Mouse (Mus musculus) adrenal gland, postnatal 10 days (tissue): ENCODE data around the gene Nop2. TPM values are rescaled to one million over a fixed set of nuclear protein-coding genes. Genes with fewer than 3 reads are reported as not detected.
A peak's percentile ranks its signal among the peaks of the same experiment; 100 is the strongest.

Experiments used
- DNase-seq: peaks from one replicate; pipeline ENCODE4 v3.0.0; 2021; ENCODE audit warnings: mixed read lengths
- long read RNA-seq, 2 experiments: library from polyadenylated mRNA; stranded (forward); transcript quantifications; one replicate each; pipeline ENCODE4 v2.0.0; 2021
- total RNA-seq, 2 experiments: library from RNA; stranded (reverse); gene quantifications; 2 replicates each; pipeline ENCODE4 v1.2.3; 2021

Nop2 gene
- total RNA-seq: 10 to 100 TPM; 36.7 to 42.2 TPM
- long read RNA-seq, experiment 1, transcript Nop2-201 (16 exons, 2,597 nt): major isoform, 32 of 53 reads
- long read RNA-seq, experiment 1, partial matches to known transcripts: 11 of 53 reads
- long read RNA-seq, experiment 1, other reads (novel, unspliced or antisense): 10 of 53 reads
- long read RNA-seq, experiment 2, transcript Nop2-201 (16 exons, 2,597 nt): major isoform, 27 of 35 reads
- long read RNA-seq, experiment 2, partial matches to known transcripts: 5 of 35 reads
- long read RNA-seq, experiment 2, other reads (novel, unspliced or antisense): 3 of 35 reads

DNA sequence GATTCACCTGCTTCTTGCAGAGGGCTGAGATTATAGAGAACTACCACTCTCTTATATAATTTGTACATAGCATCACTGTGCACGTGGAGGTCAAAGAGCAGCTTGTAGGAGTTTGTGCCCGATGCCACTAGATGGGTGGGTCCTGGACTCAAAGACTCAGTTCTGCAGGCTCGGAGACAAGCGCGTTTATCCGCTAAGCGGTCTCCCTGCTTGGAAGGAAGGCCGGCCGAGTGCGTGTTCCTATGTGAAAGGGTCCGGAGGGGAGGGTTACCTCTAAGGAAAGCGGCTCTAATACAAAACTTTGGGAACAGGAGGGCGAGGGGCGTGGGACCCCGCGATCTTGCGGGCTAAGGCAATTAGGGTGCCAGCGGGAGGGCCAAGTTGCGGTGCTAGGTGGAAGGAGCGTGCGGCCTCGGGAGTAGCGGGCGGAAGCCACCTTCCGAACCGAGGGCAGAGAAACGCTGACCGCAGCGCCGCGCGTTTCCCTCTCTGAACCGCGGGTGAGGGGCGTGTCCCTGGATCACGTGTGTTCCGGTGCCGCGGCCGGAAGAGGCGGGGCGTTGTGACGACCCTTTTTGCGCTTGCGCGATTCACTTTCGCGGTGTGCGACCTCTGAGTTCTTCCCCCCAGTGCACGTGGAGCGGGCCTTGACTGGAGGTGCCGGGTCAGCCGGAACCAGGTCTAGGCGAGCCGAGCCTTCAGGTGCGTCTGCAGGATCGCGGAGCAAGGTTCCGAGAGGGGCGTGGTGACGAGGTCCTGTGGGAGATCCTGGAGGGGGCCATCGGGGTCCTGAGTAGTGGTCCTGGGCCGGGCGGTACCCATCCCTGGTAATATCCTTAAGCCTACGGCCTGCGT is at the start of gene Nop2:
Nop2 (plus strand) TSS at position 608 of the 855 bp plus-strand sequence.
- peak; percentile 92 for DNase-seq

DNA sequence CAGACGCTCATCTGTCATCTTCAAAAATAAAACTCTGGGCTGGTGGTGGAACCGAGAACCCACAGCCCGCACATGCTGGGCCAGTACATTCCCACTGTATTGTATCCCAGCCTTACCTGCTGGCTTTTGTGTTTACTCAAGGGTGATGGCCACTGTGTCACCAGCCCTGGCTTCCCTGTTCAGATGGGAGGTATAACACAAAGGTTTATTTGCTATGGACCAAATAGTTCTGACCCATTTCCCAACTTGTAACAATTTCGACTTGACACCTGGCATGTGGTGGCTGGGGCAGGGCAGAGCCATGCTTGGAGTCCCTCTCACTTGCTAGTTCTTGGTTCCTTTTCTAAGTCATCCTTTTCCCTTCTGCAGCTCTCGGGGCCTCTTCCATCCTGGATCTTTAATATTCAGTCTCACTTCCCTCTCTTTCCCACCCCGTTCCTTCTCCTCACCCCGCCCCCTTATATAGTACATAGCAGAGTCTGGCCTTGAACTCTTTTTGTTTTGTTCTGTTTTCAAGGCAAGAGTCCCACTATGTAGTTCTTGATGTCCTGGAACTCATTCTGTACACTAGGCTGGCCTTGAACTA is 48.8 kb upstream of the Nop2 start:
- DNase-seq: no peak

DNA sequence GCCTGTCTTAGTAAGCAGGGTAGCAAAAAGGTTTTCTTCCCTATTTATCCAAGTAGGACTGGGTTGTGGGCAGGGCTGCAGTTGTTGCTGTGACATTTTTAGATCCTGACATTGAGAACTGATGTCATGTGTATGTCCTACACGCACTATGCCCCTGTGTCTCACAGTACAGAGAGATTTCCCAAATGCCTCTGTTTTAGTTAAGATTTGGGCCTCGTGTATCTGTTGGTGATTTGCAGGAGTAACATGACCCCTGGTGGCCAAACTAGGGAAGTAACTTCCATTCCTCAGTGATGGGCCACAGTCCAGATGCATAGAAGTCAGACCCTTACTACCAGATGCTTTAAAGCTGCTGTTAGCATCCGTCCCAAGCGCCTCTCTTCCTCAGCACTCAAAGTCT is 47.3 kb upstream of the Nop2 start:
- DNase-seq: peak; percentile 74

DNA sequence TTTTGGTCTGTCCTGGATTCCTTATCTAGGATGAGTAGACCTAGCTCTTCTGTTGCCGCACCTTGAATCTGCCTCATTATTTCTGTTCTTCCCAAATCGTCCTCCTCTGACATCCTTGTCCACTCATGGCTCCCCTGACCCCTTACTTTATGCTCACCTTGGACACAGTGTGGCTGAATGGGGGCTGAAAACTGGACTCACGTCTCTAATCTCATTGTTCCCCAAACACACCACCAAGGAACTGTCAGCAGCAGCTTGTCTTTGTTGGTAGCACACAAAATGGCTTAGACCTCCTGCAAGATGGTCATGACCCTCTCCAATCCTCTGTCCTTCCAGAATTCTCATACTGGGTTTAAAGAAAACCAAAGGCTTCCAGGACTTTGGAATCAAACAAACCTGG is 43.8 kb upstream of the Nop2 start:
- DNase-seq: no peak

DNA sequence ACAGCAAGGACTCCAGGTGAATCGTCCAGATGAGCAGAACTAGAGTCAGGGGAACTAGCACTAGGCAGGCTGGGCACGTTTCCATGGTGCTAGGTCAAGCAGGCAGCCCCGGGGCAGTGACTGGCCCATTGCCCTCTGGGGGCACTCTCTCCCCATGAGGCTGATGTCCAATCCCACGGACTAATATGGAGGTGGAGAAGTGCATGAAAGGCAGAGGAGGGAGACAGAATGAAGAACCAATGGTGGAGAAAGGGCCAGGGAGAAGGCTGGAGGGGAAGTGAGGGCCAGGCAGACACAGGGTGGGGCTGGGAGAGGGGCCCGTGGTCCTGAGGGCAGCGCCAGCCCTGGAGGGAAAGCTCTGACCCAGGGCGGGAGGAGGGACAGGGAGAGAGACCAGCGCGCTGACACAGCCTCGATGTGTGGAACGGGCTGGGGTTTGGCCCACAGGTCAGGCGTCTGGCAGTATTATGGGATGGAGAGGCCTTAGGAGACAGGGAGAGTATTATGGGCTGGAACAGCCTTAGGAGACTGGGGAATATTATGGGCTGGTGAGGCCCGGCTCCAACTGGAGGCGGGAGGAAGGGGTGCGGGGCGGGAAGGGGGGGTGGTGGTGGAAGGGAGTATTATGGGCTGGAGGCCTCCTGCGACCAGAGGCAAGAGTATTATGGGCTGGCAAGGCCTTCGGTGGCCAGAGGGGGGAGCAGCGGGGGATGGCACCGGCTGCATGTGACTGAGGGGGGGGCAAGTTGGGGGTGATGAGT is 43.0 kb upstream of the Nop2 start:
- peak; percentile 88 for DNase-seq

DNA sequence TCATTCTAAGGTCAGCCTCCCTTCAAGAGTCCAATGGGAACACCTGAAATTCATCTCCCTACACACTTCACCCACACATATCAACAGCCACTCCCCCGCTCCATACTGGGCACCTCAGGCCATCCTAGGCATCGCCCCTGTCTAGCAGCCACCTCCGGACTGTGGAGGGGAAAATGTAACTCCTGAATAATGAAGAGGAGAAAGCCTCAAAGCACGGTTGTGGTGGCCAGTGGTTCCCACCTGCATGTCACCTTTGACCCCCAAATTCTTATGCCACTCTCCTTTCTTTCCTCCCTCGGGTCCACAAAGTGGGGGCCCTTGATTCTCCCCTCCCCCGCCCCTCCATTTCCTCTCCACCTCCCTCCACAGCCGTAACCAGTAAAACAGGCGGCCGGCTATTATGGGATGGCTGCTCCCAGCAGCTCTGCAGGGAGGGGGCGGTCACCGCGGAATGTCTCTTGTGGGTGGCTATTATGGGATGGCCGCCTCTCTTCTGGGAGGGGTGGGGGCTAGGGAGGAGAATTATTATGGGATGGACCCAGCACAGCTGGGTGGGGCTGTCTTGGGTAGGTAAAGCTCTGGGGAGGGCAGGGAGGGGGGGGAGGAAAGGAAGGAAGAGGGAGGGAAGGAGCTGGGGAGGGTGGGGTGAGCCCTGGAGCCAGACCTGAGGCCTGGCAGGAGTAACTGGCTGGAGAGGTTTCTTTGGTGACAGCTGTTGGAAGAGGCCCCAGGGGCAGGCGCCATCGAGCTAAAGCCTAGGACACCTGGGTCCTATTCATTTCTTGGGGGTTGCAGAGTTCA is 42.0 kb upstream of the Nop2 start:
- peak; percentile 86 for DNase-seq

DNA sequence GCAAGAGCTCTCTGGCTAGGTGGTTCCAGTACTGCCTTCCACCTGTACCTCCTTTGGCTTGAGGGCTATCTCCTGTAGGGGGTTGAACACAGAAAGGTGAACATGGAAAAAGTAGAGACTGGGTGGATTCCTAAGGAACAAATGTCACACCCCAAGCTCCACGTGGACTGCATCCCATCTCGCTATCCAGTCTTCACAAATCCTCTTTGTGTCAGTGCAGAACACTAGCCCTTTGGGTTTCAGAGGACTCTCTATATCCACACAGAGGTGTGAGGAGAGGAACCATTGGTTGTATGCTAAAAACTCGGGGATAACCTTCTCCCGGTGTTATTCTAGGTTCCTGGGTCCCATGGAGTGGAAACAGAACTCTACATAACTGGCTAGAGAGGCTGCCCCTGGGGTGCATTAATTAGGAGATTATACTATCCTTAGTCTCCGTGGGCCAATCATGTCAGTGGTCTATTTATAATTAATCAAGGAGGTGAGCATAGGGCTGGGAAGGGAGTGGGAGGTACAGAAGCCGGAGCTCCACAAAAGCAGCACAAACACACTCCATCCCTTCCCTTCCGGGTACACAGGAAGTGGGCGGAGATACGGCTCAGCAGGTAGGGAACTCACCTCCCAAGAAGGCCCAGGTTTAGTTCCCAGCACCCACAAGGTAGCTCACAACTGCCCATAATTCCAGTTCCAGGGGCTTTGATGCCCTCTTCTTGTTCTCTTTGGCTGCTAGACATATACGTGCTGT is 41.2 kb upstream of the Nop2 start:
- no peak for DNase-seq

DNA sequence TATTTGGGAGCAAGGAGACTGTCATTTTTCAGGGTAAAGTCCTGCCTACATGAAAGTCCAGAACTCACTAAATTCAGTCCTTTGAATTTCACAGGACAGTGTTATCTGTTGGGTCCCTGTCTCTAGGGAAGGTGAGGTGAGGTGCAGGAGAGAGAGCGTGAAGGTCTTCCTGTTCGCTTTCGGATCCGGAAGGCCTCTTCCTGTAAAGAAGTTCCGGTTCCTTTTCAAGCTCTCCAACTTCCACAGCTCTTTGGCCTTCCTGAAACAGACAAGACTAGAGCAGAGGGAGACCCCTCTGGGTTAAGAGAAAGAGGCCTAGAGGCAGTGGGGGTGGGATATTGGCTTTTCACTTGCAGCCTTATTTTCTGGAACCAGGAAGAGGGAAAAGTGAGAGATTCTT is 39.3 kb upstream of the Nop2 start:
- DNase-seq: no peak

DNA sequence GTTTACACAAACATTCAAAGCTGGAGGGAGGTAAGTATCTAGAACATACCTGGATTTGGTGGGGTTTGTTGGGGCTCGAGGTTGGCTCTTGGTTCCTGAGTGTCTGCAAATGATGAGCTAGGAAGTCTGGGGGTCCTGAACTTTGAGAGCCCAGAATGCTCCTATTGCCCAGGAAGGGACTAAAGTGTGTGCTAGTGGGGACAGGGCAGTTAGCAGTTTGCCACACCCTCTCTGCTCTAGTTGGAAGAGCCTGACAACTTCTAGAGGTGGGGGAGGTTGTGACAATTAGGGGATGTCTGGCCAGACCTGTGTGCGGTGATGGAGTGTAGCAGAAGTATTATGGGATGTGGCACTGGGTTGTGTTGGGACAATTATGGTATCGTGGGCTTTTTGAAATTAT is 36.9 kb upstream of the Nop2 start:
- no peak for DNase-seq

DNA sequence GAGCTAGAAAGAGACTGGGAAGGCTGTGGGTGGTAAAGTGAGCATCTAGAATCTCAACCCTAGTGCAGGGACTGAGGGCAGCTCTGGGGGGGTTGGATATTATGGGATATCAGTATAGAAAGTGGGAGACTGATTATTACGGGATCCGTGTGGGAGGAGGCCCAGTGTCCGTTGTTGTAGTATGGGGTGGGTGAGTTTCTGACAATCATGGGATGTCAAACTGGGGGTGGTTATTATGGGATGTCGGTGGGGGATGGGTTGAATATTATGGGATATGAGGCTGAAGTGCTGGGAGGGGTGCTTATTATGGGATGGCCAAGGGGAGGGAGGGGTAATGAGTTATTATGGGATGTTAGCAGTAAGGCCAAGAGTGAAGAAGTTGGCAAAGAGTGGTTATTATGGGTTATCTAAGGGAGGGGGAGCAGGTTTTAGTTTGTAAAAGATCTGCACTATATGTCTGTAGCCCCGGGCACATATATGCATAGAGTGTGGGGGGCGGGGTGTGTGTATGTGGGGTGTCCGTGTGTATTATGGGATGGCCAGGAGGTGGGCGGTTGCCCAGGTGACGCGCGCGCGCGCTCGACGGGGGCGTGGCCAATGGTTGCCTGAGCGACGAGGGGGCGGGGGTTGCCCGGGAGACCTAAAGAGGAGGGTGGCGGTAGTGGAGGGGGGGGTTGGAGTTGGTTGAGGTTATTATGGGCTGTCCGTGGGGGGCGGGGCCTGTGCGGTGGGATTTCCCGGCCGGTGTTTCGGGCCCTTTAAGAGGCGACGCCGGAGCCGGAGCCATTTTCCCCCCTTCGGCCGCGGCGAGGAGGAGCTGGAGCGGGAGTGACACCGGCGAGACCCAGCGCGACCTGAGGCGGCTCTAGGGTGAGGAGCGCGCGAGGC is 36.1 kb upstream of the Nop2 start, which contains the start of gene Chd4:
Chd4 (plus strand) TSS at position 591 of the 888 bp plus-strand sequence.
- DNase-seq: peak; percentile 98

DNA sequence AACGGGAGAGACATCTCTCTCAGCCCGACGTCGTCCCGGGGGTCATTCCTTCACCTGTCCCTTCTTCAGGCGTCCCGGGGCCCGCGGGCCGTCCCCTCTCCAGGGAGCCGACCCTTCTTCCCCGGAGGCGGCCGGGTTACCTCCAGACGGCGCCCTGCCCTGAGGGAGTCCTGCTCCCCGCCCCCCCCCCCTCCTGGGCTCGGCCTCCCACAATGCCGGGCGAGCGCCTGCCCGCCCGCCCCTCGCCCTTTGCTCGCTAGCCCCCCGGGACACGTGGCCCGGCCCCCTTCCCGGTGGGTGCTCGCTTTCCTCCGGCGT is 35.5 kb upstream of the Nop2 start:
- DNase-seq: no peak

DNA sequence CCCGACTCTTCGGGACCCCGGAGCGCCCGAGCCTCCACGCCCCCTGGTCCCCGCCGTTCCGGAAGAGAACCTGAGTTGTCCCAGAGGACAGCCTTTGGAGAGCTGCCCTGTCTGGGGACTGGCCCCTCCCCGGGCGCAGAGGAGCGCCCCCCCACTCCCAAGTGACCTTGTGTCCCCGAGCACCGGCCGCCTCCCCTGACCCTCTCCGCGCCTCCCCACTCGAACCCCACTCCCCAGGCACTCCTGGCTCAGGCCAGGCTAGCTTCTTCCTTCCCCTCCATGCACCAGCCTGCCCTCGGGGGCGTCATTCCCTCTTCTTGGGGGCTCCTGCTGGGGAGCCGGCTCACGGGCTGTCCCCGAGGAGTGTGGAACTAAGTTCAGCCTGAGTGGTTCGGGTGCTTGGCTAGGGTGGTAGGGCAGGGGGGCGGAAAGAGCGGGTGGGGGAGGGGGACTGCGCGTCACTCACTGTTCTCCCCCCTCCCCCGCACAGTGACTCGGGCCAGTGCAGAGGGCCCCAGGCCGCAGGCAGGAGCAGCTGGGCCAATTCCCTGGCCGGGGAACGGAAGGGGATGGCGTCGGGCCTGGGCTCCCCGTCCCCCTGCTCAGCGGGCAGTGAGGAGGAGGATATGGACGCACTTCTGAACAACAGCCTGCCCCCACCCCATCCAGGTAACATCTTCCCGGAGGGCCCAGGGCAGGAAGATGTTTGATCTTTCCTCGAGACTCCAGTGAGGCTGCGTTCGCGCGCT is 34.9 kb upstream of the Nop2 start:
- DNase-seq: peak; percentile 82

DNA sequence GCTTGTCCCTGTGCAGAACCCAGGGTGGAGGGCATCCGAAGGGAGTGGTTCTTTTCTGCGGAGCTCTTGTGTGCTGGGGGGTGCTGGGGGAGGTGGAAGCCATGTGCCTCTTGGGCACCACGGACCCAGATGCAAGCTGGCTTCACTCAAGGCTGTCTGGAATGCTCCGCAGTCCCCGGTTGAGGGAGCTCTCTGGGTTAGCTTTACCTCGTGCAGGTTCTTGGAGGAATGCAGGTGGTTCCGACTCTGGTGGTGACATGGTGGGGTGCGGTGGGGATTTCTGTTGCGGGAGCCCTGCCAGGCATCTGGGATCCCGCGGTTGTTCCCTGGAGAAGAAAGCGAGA is 34.4 kb upstream of the Nop2 start:
- DNase-seq: no peak

DNA sequence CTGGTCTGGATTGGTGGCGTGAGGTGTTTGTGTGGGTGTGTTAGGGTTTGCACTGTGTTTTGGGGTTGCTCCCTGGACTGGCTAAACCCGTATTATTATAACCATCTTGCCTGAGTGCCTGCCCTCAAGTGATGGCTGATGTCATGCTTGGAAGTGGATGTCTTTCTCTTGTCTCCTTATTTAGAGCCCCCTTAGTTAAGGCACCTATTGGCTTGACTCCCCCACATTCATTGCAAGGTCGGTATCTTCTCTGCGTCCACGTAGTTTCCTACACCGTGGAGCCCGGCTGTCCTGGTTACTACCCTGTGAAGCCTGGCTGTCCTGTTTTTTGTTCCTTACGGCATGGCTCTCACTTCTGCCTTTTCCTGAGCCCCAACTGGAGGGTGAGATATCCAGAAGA is 33.8 kb upstream of the Nop2 start:
- no peak for DNase-seq

DNA sequence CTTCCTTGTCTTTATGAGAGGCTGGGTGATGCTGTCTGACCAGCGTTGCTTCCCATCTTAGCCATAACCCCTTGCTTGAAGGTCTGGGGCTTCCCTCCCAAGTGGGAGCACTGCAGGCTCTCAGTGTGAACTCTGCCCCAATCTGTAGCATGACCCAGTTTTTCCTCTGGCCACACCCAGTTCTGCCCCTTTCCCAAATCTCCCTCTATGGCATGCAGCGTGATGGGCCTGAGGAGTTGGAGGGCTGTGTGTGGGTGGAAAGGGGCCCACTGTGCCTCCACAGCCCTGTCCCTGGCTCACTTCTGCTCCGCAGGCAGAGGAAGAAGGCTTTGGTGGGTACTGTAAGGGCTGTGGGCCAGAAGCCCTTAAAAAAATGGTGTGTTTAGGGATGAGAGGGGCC is 33.2 kb upstream of the Nop2 start:
- peak; percentile 37 for DNase-seq

DNA sequence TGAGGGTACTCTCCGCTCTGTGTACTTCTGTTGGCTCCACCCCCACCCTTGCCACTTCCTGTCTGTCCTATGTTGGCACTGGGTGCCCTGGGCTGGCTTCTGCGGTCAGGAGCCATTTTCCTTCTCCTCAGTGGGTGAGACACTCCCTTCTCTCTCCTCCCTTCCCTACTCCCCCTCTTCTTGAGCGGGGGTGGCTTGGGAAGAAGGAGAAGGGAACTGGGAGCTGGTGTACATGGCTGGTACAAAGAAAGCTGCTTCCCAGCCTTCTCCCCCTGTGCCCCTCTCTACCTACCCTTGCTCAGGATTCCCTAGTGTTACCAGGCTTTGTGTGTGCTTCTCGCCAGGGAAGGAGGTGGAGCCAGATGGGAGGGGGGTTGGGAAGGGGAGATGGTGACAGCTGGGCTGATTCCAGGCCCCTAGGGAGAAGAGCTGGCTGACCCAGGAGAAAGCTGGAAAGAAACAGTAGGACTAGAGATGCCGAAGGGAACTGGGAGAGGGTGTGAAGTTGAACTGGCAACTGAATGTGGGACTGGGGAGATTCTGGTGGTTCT is 32.2 kb upstream of the Nop2 start:
- peak; percentile 66 for DNase-seq

DNA sequence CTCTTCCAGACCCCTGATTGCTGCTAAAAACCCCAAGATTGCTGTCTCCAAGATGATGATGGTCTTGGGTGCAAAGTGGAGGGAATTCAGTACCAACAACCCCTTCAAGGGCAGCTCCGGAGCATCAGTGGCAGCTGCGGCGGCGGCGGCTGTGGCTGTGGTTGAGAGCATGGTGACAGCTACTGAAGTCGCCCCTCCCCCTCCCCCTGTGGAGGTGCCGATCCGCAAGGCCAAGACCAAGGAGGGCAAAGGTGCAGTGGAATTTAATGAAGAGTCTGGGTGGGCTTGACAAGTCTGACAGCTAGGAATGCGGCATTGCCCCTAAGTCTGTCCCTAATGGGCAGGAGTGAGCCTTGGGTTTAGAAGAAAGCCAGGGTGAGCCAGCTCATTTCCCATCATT is 30.3 kb upstream of the Nop2 start:
- no peak for DNase-seq

DNA sequence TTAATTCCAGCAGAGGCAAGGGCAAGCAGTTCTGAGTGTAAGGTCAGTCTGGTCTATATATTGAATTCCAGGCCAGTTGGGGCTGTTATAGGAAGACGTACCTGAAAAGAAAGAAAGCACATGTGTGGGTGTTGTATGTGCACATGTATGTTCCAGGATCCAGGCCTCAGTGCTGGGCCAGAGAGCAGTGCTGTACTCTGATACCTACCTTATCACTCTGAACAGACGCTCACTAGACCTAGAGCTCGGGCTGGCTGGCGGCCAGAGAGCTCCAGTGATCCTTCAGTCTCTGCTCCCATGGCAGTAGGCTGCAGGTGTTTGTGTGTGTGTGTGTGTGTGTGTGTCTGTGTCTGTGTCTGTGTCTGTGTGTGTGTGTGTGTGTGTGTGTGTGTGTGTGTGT is 27.5 kb upstream of the Nop2 start:
- no peak for DNase-seq

DNA sequence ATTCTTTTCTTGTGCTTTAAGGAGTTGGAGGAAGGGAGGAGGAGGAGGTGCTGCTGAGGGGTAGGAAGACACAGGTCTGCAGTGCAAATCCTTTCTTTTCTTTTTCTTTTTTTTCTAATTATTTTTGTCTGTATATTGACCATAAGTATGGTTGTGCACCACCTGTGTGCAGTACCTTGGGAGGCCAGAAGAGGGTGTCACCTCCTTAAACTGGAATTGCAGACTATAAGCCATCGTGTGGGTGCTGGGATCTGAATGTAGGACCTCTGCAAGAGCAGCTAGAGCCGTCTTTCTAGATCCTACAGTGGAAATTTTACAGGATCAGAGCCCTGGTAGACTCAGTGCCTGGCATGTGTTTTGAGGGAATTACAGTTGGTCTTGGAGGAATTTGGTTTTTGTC is 24.0 kb upstream of the Nop2 start:
- DNase-seq: no peak
